Mouse (Mus musculus) ovary, adult 18-20 months (tissue): ENCODE results near the gene Crip1.

ENCODE experiments used
- DNase-seq: peaks from one replicate; pipeline ENCODE4 v3.0.0; 2022; ENCODE audit warnings: low spot score, mixed read lengths

Gene Crip1

DNA sequence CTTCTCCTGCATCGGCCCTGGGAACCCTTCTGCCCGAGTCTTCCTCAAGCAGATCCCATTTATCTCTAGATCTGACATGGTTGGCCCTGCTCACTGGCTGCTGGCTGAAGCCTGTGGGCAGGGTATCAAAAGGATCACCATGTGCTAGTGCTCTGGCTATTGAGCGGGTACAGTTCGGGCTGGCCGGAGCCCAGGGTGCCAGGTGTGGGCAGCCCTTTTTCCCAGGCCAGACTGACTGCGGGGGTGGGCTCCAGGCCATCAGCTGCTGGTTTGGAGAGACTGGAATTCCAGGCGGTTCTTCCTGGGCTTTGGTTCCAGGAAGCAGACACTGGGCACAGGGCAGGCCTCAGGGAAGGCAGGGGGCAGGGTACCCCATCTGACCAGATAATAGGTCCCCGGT lies 1.4 kb downstream of the Crip1 start:
- no peak for DNase-seq

DNA sequence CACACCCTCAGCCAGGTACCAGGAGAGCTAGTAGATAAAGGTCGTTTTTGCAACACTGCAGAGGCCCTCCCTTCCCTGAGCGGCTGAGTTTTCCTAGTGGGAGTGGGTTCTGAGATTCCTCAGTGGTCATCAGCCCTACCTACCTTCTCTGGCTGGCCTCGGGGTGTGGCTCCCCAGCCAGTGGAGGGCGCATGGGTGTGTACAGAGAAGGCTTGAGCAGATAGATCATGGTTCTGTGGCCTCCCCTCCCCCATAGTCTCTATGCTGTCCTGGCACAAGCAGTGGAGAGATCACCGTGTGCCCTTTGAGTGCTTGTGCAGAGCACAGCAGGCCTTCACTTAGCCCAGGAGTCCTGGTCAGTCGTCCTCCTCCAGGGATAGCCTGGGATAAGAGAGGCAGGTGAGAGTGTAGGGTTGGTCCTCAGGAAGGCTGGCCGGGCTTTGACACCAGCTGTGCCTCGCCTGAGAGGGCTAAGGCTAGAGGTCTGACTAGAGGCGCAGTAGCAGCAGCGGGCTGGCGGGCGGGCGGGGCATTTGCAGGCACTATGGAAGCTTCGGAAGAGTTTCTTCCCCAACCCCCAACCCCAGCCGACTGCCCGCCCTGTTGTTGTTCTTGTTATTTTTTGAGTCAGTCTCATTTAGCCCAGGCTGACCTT lies 2.4 kb downstream of the Crip1 start:
- no peak for DNase-seq

DNA sequence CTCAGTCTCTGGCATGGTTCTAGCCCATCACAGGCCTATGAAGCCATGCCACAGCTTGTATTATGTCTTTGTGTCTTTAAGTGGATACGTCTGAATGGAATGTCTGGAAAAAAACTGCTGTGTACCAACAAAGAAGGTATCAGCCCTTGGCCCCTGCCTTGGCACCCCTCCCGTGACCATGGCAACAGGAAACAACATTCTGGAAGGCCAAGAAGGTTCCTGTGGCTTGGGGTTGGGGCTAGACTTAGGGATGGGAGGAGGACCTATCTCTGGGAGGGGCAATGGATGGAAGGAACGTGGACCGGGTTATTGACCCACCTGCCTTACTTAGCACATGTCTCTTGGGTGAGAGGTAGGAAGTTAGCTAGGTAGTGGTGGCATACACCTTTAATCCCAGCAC lies 3.2 kb downstream of the Crip1 start:
- no peak for DNase-seq

DNA sequence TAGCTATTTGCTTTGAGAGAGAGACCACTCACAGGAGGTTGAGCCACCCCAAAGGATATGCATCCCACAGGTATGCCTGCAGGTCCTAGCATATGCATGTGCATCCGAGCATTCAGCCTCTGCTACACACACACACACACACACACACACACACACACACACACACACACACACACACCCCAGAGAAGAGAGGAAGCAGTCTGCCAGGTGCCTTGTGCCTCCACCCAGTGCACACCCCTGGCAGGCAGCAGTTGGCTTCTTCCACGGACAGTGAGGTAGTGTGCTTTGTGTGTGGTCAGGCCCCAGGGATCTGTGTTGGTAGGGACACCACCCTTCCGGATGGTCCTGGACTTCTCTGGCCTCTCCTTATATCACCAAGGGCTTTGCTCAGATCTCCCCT lies 3.8 kb downstream of the Crip1 start:
- no peak for DNase-seq

DNA sequence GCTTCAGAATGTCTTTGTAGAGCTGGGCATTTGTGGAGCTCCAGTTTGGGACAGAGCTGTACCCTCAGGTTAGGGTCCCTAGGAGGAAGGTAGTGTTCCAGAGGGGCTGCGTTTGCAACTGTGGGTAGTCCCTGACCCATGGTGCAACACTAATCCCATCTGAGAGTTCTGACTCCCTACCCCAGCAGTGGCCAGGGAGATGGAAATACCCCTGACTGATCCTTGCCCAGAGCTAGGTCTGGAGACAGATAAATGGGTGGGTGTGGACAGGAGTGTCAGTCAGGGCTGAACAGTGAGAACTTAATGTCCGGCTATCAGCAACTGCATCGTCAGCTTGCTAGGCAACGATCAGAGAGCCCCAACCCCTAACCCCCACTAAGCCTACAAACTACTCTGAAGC lies 4.5 kb downstream of the Crip1 start:
- DNase-seq, result no peak

DNA sequence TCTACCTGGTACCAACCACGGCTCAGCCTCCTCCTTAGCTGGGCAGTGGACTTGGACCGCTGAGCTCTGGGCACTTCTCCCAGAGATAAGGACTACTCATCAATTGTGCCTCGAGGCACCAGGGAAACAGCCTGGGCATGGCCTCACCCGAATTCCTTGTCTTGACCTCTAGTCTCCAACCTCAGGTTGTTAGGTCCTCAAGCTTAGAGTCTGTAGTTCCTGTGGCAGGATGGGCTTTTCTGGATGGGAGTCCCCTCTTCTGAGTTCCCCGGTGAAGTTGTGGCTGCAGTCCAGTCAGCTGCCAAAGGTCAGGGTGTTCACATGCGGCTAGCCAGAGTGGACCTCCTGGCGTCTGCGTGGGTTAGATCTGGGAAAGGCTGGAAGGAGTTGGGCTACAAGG lies 4.9 kb downstream of the Crip1 start:
- no peak for DNase-seq

DNA sequence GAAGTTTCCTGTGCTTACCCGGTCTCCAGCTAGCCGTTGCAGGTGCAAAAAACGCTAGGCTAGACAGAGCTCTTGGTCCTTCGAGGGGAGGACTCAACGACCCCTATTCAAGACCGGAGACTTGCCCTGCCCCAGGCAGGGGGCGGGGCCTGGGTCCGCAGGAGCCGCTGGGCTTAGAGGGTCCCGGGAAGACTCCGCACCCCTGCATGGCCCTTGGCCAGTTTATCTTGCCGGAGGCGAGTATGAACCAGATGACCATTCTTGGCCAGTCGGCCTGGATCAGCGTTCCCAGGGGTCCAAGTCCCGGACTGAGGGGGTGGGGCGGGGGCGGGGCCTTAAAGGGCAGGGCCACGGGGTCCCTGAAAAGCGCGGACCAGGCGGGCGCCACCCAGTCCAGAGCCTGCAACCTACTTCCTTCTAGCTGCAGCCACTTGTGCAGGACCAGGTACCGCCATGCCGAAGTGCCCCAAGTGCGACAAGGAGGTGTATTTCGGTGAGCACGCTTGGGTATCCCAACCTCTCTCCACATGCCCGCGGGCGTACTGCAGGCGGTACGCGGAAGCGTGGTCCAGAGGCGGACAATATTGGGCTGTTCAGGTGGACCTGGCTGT lies 5.7 kb downstream of the Crip1 start:
- no peak for DNase-seq

DNA sequence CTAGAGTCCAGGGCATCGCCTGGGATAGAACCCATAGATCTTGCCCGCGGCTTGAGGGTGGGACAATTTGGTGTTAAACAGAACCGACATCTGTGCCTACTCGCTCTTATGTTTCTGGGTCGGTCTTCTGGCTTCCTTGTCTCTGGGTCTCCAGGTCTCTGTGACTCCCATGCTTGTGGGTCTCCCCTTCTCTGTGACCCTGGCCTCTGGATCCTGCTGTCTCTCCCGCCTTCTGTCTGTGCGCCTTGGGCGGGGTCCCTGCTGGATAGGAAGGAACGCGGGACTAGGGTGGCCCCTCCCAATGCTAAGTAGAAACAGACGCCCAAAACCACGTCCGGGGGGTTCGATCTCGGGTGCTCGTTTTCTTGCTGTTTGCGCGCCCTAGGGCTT lies 6.2 kb downstream of the Crip1 start:
- DNase-seq, result no peak

DNA sequence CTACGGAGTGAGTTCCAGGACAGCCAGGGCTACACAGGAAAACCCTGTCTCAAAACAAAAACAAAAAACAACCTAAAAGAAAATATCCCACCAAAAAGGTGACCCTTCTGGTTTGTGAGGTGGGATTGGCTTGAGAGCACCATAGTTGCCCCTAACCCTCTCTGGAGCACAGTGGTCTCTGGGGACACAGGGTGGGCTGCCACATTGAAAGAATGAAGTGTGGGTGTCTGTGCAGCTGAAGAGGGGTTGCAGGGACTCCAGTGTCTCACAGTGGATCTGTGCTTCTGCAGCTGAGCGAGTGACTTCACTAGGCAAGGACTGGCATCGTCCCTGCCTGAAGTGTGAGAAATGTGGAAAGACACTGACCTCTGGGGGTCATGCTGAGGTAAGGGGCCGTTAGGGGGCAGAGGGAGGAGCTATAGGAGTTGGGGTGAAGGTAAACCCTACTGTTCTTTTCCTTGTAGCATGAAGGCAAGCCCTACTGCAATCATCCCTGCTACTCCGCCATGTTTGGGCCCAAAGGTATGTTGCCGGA lies 6.9 kb downstream of the Crip1 start:
- DNase-seq, result no peak

DNA sequence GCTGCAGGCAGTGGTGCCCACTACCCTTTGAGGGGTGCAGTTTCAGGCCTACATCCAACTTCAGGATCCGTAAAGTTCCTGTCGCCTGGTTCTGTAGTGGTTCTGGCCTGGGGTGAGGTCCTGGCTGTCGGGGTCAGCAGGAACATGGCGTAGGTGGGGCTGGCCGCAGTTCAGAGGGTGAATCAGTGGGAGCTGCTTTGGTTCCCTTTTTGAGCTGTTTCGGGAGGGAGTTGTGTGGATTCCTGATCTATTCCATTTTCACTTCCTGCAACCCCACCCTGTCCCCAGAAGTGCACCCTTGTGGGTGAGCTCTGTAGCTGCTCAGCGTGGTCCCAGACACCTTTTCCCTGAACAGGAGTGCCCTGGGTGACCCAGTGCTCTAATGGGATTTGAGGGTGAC lies 7.9 kb downstream of the Crip1 start:
- no peak for DNase-seq

DNA sequence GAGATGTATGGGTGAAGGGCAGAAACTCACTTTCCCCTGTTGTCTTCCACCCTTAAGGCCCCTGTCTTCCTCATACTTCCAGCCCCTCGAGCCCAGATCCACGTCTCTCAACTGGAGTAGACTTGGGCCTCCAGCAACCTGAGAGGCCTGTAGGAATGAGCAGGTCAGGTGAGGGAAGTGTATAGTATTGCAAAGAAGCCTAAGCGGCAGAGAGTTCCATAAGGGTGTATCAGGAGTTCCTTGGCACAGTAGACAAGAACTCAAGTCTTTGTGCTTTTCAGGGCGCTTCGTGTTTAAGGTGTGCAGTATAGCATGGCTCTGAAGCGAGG lies 8.6 kb downstream of the Crip1 start:
- no peak for DNase-seq

DNA sequence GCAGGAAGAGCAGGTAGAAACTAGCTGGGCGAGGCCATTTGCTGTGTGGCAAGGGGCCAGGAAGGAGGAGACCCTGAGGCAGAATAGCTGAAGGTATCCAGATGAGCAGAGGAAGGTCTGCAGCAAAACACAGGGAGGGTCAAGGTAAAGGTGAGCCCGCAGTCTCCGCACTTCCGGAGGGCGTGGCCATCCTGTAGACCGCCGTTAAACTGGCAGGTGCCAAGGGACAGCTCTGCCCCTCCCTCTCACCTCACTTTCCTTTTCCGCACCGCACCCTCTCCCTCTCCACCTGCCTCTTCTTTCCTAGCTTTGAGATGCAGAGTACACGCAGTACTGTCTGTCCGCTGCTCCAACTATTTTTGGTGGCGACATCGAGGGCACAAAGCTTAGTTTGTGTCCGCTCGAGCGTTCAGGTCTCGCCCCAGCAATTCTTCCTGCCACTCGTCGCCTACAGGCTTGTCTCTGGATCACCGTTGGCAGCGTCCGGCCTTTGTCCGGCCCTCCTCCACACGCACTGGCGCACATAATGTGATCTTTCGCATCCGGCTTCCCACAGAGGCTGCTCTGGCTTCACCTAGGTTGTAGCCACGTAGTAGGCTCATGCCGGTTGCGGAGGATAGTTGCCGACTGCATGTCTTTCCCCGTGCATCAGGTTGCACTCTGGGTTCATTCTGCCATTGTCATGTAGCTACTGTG lies 9.1 kb downstream of the Crip1 start:
- peak; percentile 47 for DNase-seq

DNA sequence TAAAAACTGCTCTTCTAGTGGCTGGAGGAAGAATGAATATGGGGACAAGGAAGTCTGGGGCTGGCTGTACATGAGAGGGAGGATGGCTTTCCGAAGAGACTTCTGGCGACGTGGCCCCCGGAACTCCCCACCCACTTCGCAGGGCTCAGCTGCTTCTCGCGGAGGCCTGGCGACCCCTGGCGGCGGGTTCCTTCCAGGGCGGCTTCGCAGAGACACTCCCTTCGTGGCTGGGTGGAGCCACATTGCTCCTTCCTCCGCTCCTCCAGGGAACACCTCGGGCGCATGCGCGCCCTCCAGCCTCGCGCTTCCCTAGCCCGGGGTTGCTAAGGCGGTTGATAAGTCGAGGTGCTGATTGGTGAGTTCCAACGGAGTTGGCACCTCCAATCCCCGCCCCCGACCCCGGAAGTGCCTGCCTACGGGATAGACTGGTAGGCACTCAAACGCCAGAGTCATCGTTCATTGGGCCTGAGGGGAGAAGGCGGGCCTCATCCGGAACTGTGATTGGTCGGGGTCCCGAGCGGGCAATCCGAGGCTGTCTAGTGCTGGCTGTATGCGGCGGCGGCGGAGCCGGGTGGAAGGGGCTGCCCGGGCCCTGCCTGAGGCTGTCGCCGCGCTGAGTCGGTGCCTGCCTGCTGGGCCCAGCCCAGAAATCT lies 9.9 kb downstream of the Crip1 start, which contains the start of gene Tedc1:
Gene Tedc1 (plus strand): TSS at position 535 of the 653 bp plus-strand sequence.
- peak; percentile 100 for DNase-seq

DNA sequence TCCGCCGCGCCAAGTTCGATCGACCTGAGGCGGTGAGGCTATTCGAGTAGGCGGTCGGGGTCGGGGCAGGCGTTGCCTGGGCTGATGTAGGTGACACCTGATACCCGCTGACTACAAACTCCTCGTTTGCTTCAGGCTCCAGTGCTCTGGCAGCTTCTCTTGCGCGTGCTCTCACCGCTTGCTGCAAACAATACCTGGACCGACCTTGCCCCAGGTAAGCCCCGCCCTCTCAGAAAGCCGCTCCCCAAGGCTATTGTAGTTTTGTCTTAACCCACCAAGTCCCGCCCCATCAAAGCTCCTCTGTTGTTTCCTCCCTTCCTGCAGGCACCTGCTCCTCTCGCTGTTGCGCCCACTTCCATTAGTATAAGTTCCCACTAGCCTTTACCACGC lies 10.4 kb downstream of the Crip1 start:
- peak; percentile 30 for DNase-seq

DNA sequence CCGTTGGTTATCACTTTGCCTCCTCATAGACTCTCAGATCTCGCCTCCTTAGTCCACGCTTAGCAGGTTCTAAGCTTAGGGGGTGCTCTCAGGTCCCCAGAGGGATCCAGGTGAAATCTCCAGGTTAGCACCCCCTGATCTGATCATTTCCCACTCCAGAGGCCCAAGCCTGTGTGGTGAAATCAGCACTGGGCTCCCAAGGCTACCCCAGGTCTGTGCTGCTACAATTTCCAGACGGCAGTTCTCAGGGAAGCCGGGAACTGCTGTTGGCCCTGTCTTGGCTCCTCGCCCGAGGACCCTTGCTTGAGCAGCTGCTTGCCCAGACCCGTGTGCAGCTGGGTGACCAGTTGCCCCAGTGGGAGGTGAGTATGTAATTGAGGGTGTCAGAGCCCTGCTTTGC lies 10.9 kb downstream of the Crip1 start:
- DNase-seq, result no peak

DNA sequence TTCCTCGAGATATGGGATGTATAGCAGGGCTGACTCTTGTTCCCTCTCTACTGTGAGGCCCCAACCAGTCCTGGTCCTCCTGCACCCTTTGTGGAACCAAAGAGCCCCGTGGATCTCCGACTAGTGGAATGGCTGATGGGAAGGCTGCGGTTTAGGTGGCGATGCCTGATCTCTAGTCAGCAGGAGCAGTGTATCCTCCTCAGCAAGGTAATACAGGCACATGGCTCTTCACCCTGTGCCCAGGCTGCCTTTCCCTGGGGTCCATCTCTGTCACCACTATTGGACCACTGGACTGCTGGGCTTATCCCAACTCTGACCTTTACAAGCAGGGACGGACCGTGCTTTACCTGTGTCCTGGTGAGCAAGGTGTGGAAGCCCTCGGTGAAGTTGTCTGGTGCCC lies 11.4 kb downstream of the Crip1 start:
- DNase-seq, result no peak

DNA sequence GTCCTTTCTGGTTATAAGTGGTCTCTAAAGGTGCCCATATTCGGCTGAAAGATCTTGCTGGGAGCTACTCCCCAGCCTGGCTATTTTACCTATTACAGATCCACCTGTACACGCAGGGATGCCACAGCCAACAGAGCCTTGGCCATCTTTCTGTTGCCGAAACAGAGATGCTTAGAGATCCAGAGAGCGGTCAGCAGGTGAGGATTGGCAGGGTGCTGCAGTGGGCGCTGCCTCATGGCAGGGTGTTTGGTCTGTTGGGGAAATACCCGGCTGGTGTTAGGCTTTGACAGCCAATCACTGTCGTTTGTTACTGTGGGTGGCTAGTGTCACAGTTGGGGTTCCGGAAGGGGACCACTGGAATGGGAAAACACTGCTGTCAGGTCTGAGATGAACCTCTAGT lies 11.9 kb downstream of the Crip1 start:
- no peak for DNase-seq

DNA sequence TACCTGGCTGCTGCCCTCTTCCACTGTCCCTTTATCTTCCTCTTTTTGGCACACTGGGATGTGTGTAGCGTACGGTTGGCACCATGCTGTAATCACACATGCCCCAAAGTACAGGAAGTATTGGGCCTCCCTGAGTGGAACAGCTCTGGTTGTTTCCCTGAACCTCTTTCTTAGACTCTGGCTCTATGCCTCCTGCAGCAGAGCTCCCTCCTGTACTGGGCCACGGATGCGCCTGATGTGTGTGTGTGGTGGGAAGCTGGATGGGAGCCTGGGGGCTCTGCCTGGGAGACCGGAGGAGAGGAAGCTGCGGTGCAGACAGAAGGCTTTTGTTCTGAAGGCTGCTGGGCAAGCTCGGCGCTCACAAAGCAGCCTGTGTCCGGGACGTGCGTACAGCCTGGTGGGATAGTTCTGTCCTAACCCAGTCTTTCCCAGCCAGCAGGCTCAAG lies 17.5 kb downstream of the Crip1 start:
- no peak for DNase-seq

DNA sequence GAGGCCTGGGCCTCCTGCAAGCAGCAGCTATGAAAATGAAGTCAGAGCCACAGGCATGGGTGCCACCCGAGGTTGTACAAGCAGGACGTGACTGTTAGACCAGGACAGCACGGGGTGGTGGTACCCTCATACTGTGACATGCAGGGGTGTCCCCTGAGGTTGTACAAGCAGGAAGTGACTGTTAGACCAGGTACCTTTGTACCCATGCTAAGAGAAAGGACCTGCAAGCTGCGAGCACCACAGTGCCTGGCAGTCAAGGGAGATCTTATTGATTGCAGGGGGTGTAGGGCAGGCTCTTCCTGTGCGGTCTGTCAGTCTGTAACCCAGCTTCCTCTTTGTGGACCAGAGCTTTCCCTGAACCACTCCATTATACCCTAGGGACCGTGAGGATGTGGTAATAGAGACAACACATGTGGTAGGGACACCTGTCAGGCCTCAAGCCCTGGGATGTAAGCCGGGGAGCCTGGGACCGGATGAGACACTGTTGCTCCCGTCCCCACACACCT lies 22.0 kb downstream of the Crip1 start:
- no peak for DNase-seq

DNA sequence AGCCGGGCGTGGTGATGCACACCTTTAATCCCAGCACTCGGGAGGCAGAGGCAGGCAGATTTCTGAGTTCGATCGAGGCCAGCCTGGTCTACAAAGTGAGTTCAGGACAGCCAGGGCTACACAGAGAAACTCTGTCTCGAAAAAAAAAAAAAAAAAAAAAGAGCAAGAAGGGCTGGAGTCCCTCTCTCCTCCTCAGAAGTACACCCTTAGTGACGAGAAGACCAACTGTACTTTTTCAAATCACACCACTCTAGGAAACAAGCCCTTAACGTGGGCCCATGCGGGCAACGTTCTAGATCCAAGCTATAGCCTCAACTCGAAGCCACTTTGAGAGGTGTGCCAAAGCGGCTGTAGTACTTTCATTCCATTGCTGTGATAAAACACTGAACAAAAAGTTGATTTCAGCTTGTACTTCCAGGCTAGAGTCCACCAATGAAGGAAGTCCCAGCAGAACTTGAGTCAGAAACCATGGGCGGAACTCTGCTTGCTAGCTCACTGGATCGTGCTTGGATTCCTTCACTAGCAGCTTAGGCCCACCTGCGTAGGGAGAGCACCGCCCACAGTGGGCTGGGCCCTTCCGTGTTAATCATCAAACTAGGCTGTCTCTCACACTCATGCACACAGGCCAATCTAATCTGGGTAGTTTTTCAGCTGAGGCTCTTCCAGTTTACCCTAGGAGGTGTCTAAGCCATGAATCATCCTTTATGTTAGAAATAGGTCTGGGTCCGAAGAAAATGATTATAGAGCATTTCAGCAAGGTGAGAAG lies 31.0 kb downstream of the Crip1 start:
- DNase-seq, result no peak

DNA sequence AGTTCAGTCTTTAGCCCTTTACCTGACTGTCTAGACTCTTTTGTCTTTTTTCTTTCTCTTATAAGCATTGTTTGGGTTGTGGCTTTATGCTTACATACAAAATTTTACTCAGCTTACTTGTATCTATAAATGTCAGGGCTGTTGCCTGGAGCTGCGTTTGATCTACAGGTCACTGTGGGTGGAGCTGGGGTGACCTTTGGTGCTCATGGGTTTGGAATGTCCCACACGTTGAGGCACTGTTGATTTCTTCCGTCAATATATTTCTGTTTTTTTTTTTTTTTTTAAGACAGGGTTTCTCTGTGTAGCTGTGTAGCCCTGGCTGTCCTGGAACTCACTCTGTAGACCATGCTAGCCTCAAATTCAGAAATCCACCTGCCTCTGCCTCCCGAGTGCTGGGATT lies 34.9 kb downstream of the Crip1 start:
- DNase-seq, result no peak

DNA sequence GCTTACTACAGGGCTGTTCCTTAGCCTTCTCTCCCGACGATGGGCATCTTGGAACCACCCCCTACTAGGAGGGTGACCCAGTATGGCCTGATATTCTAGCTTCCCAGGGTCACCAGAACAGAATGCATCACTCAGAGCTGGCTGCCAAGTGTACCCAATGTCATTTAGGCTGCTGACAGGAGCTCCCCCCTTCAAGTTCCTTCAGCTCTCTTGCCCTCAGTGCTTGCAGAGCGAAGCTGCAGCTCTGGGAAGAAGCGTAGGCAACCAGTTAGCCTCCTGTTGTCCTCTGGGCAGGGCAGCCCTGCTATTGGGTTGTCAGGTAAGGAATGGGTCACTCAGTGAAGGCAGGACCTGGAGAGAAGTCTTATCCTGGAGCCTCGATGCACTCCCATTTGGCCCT lies 38.8 kb downstream of the Crip1 start:
- no peak for DNase-seq
